Mouse (Mus musculus): ENCODE results near the gene Phip. TPM values are rescaled to one million over a fixed set of nuclear protein-coding genes. Genes with fewer than 3 reads are reported as not detected.

Phip gene
- total RNA-seq, 2 experiments from 2014 or later, result 80.0 to 89.6 TPM

DNA sequence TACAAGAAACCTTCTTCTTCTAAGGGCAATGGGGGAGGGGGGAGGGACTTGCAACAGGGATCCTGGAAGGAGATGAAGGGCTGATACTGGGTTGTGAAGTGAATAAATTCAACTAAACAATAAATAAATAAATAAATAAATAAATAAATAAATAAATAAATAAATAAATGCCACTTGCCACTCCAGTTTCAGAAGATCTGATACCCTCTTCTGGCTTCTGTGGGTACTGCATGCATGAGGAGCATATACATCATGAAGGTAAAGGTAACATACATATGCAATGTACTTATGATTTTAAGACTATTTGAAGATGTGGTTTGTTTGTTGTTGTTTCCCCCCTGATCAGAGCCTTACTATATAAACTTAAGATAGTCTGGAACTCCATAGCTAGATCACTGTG is 91.1 kb downstream of the Phip start:
- no peak for ATAC-seq (ENCODE audit: poor library complexity, severe bottlenecking)

DNA sequence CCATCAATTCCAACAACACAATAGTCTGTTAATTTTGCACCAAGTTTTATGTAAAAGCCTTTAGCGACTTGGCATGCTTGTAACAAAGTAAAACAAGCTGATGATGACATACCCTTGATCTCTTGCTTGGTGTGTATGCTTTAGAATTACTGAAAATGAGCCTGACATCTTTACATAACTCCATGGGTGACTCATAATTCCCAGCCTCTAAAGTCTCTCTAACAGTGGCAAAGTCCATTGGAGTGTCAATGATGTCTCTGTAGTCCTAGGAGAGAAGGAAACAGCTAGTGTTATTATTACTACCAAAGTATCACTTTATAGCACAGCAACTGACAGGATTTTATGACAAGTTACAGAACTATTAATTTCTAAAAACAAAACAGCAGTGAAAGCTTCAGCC is 98.2 kb downstream of the Phip start:
- ATAC-seq (ENCODE audit: poor library complexity, severe bottlenecking), result no peak

- ATAC-seq (ENCODE audit: poor library complexity, severe bottlenecking), result no peak
Observed at GRCm38 (mm10) chr9:82867698-82868097, 107.6 kb downstream of the Phip start.

GRCm38 (mm10) chr9:82866121-82866520 is 109.2 kb downstream of the Phip start:
- no peak for ATAC-seq (ENCODE audit: poor library complexity, severe bottlenecking)

GRCm38 (mm10) chr9:82861775-82862430 is 113.4 kb downstream of the Phip start:
- ATAC-seq (ENCODE audit: poor library complexity, severe bottlenecking), result no peak

- no peak for ATAC-seq (ENCODE audit: poor library complexity, severe bottlenecking)
Observed at GRCm38 (mm10) chr9:82861316-82861715, 114.0 kb downstream of the Phip start.

DNA sequence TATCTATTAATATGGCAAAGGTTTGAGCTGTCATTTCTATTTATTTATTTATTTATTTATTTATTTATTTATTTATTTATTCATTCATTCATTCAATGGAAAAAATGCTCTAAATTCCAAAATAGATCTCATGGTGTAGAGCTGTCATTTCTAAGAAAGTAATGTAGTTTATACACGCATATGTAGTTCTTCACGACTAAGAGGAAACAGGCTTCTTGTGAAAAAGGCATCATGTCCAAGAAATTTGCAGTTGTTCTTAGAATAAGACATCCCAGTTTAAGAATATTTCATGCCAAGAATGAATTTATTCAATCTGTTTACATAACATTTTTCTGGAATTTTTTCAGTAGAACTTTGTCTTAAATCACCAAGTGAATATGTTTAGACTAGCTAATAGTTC is 114.5 kb downstream of the Phip start:
- ATAC-seq (ENCODE audit: poor library complexity, severe bottlenecking), result no peak

DNA sequence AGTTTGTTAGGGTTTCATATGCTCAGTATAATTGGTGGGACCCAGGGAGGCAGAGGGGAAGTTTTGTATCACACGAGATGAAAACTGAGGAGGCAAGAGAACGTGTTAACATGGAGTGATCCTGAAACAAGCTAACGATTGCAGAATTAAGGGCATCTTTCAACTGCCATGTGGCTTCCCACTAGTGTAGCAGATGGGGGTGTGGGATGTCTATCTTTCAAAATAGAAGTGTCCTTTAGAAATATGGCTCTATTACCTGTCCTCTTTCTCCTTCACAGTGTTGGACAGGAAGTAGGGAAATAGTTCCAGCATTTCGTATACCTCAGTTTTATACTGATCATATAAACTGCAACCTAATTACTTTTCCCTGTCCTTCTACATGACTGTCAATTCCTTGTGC is 119.1 kb downstream of the Phip start:
- no peak for ATAC-seq (ENCODE audit: poor library complexity, severe bottlenecking)

GRCm38 (mm10) chr9:82854973-82855614 is 120.2 kb downstream of the Phip start:
- ATAC-seq (ENCODE audit: poor library complexity, severe bottlenecking), result no peak

DNA sequence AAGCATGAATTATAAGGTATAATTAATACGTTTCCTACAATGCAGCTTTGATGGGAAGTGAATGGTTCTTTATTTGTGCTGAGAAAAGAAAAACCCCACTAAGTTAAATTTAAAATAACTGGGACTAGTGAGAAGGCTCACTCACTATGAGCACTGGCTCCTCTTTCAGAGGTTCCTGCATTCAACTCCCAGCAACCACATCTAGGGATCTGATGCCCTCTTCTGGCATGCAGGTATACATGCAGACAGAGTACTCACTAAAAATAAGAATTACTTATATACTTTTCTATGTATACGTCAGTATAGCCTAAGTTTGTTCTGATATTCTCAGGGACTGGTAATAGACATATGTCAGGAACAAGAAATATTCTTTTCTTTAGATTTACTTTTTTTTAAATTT is 121.3 kb downstream of the Phip start:
- no peak for ATAC-seq (ENCODE audit: poor library complexity, severe bottlenecking)

GRCm38 (mm10) chr9:82842671-82843070 is 132.6 kb downstream of the Phip start:
- no peak for ATAC-seq (ENCODE audit: poor library complexity, severe bottlenecking)

DNA sequence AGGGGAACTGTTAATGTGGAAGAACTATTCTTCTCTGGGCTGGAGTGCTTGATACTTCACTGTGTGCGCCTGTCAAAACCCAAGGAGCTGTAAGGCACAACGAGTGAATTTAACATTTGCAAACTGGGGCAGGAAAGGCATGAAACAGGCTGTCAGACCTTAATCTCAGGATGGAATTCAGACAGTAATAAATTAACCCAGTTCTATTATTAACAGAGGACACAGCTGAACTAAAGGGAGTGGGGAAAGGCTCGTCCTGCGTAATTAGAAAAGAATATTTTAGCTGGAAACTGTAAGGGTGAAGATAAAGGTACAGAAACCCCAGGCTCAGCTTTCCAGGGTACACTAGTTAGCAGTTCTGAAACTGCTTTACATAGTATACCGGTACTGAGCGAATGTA is 139.4 kb downstream of the Phip start:
- no peak for ATAC-seq (ENCODE audit: poor library complexity, severe bottlenecking)

- ATAC-seq (ENCODE audit: poor library complexity, severe bottlenecking), result no peak
Observed at GRCm38 (mm10) chr9:82831891-82832290, 143.4 kb downstream of the Phip start.

- peak; percentile 96 for ATAC-seq (ENCODE audit: poor library complexity, severe bottlenecking)
Observed at GRCm38 (mm10) chr9:82829693-82830430, 145.5 kb downstream of the Phip start.

GRCm38 (mm10) chr9:82829007-82829689 is 146.2 kb downstream of the Phip start, which contains the start of gene Irak1bp1:
TSS of gene Irak1bp1 (plus strand) at chr9:82829540.
- 0 out of 2 replicates have a peak, but pooled peaks have one; percentile 34 for ATAC-seq (ENCODE audit: poor library complexity, severe bottlenecking)

DNA sequence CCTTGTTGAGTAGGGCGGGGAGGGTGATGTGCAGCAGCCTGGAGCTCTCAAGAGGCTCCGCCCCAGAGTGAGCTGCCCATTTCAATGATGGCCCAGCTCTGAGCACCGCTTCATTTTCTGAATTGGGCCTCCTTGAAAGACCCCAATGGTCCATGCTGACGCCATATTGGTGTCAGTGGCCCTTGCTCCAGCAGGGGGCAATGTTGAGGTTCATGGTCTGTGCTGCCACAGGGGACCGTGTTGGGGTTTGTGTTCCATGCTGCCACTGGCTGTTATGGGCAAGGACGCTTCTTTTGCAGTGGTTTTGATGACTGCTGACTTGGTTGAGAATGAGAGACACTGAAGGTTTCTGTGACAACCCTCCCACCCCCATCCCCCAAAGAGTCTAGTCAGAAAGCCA is 148.9 kb downstream of the Phip start:
- no peak for ATAC-seq (ENCODE audit: poor library complexity, severe bottlenecking)

Other genes starting within 250 kb of the Phip start
- gene Irak1bp1, start 146.0 kb downstream of the Phip start, total RNA-seq (2015), result not detected in 2 replicates
- 0.18 TPM in 1 of 2 replicates, not detected in the other for gene Irak1bp1, start 146.0 kb downstream of the Phip start, total RNA-seq (2017)
- 13.4 and 17.9 TPM in 2 replicates for gene Hmgn3, start 171.2 kb upstream of the Phip start, total RNA-seq (2015)
- 23.4 and 25.5 TPM in 2 replicates for gene Hmgn3, start 171.2 kb upstream of the Phip start, total RNA-seq (2017)